Mouse (Mus musculus): ENCODE data around the gene Alk.

GRCm38 (mm10) chr17:71986998-71987397, 617.4 kb downstream of the Alk start:
- no peak for TF ChIP-seq POLR2A (IDR thresholded peaks at IDR 0.05; ENCODE audit: extremely low read depth, insufficient read depth, low read length)
- TF ChIP-seq CTCF (IDR thresholded peaks at IDR 0.05; ENCODE audit: low read depth, low read length) = no peak
